Mouse (Mus musculus): ENCODE measurements around the gene Nos3.

The Nos3 gene

DNA sequence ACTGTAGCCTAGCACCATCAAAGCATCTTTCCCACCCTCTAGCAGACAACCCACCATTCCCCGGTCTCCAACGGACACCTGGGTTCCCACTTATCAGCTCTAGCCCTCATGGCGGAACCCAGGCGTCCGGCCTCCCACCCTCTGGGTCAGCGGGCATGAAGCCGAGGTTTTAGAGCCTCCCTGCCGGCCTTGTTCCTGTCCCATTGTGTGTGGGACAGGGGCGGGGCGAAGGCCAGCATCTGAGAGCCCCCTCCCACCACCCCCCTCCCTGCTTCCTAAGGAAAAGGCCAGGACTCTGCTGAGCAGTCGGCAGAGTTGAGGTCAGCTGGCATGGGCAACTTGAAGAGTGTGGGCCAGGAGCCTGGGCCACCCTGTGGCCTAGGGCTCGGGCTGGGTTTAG lies at the start of gene Nos3:
Gene Nos3 (plus strand): TSS at position 303 of the 400 bp plus-strand sequence.
- no peak for DNase-seq

DNA sequence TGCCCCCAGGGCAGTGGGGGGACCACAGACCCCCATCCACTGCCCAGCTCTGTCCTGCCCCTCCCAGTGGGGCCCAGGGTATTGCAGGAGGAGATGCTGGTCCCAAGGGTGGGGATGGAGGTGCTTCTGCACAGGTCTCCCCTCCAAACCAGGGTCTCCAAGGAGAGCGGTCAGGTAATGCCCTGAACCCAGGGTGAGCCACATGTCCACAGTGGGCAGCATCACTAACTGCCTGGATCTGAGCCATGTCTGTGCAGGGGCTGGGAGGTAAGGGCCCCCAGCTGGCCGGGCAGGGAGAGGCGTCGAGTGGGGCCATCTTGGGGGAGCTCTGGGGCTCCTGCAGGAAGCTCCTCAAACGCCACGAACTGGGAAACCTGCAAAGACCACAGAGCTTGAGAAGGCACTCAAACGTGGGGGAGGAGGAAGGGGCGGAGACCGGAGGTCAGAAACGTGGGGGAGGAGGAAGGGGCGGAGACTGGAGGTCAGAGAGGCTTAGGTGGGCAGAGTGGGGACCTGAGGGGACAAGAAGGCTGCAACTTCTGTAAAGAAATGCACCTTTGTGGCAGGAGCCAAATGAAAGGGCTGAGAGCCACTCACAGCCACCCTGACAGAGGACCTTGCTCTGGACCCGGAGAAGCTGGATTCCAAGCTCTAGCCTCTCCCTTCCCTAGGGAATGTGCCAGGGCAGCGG lies 44.7 kb upstream of the Nos3 start:
- DNase-seq, result peak; percentile 59

GRCm38 (mm10) chr5:24320467-24320813 lies 44.2 kb upstream of the Nos3 start:
- no peak for DNase-seq

DNA sequence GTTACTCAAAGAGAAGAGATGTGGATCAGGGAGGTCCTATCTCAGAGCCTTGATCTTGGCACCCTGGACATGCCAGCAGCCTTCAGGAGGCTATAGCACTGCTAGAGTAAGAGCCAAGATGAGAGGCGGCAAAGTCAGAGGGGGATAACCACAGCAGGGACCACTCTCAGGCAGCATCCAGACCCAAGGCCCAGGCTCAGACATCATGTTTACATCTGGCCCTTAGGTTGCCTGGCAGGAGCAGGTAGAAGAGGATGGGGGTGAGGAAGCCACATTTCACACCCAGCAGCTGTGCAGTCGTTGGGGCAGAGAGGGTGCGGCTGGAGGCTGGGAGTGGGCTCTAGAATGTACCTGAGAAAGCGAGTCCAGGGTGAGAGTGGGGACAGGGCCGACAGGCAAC lies 43.7 kb upstream of the Nos3 start:
- DNase-seq, result no peak

DNA sequence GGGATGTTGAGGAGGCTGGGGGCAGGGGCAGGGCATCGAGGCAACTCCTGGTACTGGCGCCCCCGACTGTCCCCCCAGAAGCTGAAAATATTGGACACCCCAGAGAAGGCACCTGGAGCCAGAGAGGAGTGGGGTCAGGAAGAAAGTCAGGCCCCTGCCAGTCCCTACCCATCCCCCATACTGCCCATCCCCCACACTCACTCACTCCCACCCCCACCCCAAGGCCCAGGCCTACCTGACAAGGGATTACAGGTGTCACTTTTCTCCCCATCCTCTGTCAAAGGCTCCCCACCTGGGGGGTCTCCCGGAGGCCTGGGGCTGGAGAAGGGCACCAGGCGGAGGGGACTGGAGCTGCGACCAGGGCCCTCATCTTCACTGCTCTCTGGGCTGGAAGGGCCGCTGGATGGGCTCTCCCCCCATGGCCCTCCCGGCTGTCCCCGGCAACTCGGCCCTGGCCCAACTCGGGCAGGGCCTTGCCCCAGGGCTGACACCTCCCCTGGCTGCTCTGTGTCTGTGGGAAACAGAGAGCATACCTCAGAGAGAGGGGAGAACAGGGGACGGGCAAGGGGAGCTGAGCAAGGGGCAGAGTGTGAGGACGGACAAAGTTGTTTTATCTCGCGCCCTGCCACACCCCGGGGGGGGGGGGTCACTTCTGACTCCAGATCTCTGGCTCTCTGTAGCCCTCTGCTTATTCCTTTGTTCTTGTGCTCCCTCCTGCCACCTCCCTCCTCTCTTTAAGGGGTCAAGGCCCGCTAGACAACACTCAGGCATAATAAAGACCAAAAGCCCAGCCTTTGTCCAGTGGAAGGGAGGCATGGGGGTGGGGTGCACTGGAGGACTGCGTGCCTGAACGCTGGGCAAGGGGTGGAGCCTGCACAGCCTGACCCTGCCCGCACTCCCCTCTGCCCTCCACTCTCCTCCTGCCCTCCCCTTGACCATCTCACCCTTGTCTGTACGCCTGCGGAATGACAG lies 42.6 kb upstream of the Nos3 start:
- DNase-seq, result no peak

DNA sequence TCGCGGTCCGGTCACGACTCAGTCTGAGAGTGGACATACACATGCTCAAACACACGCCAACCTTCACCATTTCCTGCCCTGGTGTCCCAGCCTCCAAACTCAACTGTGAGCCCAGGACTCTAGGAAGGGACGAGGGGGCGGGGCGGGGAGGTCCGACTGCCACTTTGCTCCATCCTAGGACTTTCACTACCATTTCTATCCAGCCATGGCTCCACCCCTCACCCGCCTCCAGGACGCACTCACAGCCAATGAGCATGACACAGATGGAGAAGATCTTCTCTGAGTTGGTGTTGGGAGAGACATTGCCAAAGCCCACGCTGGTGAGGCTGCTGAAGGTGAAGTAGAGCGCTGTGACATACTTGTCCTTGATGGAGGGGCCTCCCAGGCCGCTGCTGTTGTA lies 39.4 kb upstream of the Nos3 start:
- no peak for DNase-seq

- no peak for DNase-seq
Observed at GRCm38 (mm10) chr5:24326166-24326841, 38.3 kb upstream of the Nos3 start.

DNA sequence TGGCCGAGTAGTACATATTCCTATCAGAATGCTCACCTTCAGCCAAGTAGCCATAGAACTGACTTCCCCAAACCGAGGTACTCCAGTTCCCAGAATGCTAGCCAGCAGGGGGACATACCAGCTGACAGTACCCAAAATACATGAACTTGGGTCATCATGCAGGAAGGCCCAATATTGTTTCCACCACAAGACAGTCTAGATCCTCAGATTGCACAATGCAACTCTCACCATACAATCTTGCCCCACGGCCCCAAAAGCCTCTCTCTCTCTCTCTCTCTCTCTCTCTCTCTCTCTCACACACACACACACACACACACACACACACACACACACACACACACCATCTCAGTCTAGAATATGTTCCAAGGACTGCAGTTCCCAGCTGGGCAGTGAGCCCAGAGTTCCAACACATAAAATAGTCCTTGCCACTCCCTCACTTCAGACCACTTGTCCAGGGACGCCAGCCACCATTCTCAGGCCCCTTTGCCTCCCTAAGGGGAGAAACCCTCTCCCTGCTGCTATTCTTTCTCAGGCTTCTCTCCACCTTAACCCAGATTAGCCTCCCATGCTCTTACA lies 37.7 kb upstream of the Nos3 start:
- DNase-seq, result no peak

GRCm38 (mm10) chr5:24328813-24329211 lies 35.8 kb upstream of the Nos3 start:
- DNase-seq, result no peak

- no peak for DNase-seq
Observed at GRCm38 (mm10) chr5:24329212-24329964, 35.2 kb upstream of the Nos3 start.

DNA sequence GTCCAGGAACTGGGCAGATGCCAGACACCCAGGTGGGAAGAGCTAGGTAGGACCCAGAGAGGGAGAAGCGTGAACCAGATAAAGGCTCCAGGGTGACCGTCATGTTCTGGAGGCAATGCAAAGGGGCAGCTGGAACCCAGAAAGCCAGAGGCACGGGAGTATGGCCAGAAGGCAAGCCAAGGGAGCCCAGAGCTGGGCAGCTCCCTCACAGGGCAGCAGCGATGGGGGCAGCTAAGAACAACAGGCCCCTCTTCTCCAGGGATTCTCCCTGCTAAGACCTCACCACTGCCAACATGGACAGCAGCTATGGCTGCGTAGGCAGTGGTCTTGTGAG lies 34.7 kb upstream of the Nos3 start:
- DNase-seq, result no peak

GRCm38 (mm10) chr5:24332401-24332800 lies 32.2 kb upstream of the Nos3 start:
- no peak for DNase-seq

GRCm38 (mm10) chr5:24334749-24335148 lies 29.9 kb upstream of the Nos3 start:
- no peak for DNase-seq

GRCm38 (mm10) chr5:24335888-24336511 lies 28.6 kb upstream of the Nos3 start:
- DNase-seq, result peak; percentile 75

GRCm38 (mm10) chr5:24337366-24337765 lies 27.2 kb upstream of the Nos3 start:
- no peak for DNase-seq

- no peak for DNase-seq
Observed at GRCm38 (mm10) chr5:24337821-24338220, 26.8 kb upstream of the Nos3 start.

GRCm38 (mm10) chr5:24342205-24342963 lies 22.2 kb upstream of the Nos3 start:
- DNase-seq, result no peak

DNA sequence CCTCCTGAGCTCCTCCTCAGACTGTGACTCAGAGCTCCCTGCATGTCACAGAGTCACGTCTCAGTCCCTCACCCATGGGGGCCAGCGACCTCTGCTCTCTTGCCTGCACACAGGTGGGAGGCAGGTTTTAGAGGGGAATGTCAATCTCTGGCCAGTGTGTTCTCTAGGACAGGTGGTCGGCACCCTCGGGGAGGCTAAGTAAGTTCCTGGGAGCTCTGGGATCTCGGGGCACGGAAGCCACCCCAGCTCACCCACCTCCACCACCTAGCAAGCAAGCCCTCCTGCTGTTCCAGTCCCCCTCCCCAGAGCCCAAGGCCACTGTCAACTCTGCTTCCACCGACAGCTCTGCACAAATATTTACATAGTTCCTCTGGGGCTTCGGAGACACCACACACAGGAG lies 21.6 kb upstream of the Nos3 start:
- no peak for DNase-seq

DNA sequence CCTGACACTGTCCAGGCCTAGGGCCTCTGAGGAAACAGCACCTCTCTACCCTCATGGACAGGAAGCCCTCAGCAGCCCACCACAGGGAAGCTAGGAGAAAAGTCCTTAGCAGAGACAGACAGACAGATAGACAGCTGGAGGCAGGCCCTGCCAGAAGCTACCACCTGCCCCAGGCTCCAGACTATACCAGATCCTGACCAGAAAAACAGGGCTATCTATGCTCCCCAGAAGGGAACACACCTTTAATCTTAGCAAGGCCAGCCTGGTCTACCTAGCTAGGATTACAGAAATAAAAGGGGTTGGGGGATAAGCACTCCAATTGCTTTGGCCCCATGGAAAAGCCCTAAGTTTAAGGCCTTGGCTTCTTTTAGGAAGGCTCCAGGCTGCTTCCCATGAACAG lies 21.2 kb upstream of the Nos3 start:
- DNase-seq, result no peak

- DNase-seq, result peak; percentile 71
Observed at GRCm38 (mm10) chr5:24343977-24344436, 20.6 kb upstream of the Nos3 start.

DNA sequence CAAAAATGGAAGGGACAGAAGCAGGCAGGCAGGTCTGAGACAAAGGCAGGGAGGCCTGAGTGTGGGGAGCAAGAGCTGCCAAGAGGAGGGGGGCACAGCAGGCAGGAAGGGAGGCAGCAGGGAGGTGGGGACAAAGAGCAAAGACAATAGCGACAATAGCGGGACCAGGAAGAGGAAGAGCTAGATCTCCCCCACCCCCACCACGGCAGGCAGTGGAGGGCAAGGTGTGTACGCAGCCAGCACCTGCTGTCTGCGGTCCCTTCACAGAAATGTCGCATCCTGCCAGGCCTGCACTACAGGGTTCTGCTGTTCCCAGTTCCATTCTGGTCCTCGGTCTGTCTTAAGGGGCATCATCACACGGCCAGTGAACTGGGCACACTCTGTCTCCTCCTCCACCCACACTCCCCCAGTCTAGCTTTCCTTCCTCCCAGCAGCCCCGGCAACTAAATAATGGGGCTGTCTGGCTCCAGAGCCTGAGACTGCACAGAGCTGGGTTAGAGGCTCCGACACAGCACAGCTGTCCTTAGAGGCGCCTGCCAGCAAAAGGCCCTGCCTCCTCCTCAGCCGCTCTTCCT lies 20.0 kb upstream of the Nos3 start:
- peak; percentile 90 for DNase-seq

Measured in thymus, postnatal 4 days (tissue).